Mouse (Mus musculus) embryonic facial prominence, embryonic 14.5 days (tissue): ENCODE measurements at regions not wholly inside any gene's neighbourhood (a gene's known extent, or its start where the extent isn't known, plus 50 kb on each side); places are given as distances from the start of the nearest gene placed in this dataset.
A peak's percentile ranks its signal among the peaks of the same experiment; 100 is the strongest.

Source experiments
- ATAC-seq: fragments of 200-750 bp; cut with Nextera tagmentation; 2 replicates; pipeline ENCODE4 v1.8.0; 2017; ENCODE audit warnings: low read depth, moderate number of reproducible peaks, moderate TSS enrichment
- DNase-seq: peaks from one replicate; pipeline ENCODE4 v3.0.0-alpha.2; 2015; ENCODE audit warnings: low spot score
- H3K27ac ChIP-seq: fragments of 300-500 bp; sonication (generic); replicated peaks from 2 replicates; pipeline ENCODE4 v1.5.1; 2014; ENCODE audit warnings: low read depth, mild to moderate bottlenecking, low read length, moderate library complexity
- H3K27me3 ChIP-seq: fragments of 300-500 bp; sonication (generic); replicated peaks from 2 replicates; pipeline ENCODE4 v1.6.1; 2014; ENCODE audit warnings: low read length; ENCODE audit not compliant: control insufficient read depth, insufficient read depth
- H3K36me3 ChIP-seq: fragments of 300-500 bp; sonication (generic); 2 replicates; pipeline ENCODE4 v1.6.1; 2014; ENCODE audit warnings: low read length, mixed read lengths; ENCODE audit not compliant: control insufficient read depth, insufficient read depth
- H3K4me1 ChIP-seq: fragments of 300-500 bp; sonication (generic); 2 replicates; pipeline ENCODE4 v1.6.1; 2014; ENCODE audit warnings: antibody characterized with exemption, low read length; ENCODE audit not compliant: control insufficient read depth, insufficient read depth
- H3K4me2 ChIP-seq: fragments of 300-500 bp; sonication (generic); 2 replicates; pipeline ENCODE4 v1.6.1; 2014; ENCODE audit warnings: low read depth, mild to moderate bottlenecking, low read length, moderate library complexity, mixed read lengths
- H3K4me3 ChIP-seq: fragments of 300-500 bp; sonication (generic); 2 replicates; pipeline ENCODE4 v1.5.1; 2014; ENCODE audit warnings: low read depth, mild to moderate bottlenecking, low read length
- H3K9ac ChIP-seq: fragments of 300-500 bp; sonication (generic); 2 replicates; pipeline ENCODE4 v1.6.1; 2014; ENCODE audit warnings: low read depth, mild to moderate bottlenecking, low read length, moderate library complexity, mixed read lengths
- H3K9me3 ChIP-seq: fragments of 300-500 bp; sonication (generic); 2 replicates; pipeline ENCODE4 v1.6.1; 2016; ENCODE audit warnings: low read length; ENCODE audit not compliant: control insufficient read depth
- WGBS: fragments of 180-500 bp; shearing (Covaris S2); extraction: QIAGEN DNeasy Blood & Tissue Kit; methylation state at CpG from one replicate; pipeline ENCODE4 v1.1.7; 2014; 5-methylcytosine and 5-hydroxymethylcytosine counted together

- no peaks in the 10 kb centered on the region for H3K27me3 ChIP-seq
- no peaks in the 10 kb centered on the region for H3K4me1 ChIP-seq
- no peak overlapping the region for H3K27ac ChIP-seq
- no peak overlapping the region for H3K4me2 ChIP-seq
- H3K9ac ChIP-seq: no peak overlapping the region
- no peaks in the 10 kb centered on the region for H3K36me3 ChIP-seq
- no peak overlapping the region for H3K4me3 ChIP-seq
- ATAC-seq: no peak
- WGBS: 41% methylated on average over 7 of the region's 7 CpGs
- no peaks in the 10 kb centered on the region for H3K9me3 ChIP-seq
- DNase-seq: peak; percentile 50
Measured at GRCm38 (mm10) chr5:91198620-91199019, 59.2 kb downstream of the Areg start.

GRCm38 (mm10) chr5:91200448-91200847, 61.0 kb downstream of the Areg start:
- Histone ChIP-seq H3K4me3 (no peak overlapping the region), H3K4me2 (no peak overlapping the region), H3K4me1 (no peaks in the 10 kb centered on the region), H3K27ac (no peak overlapping the region), H3K9ac (no peak overlapping the region), H3K9me3 (no peaks in the 10 kb centered on the region), H3K27me3 (no peaks in the 10 kb centered on the region), H3K36me3 (no peaks in the 10 kb centered on the region)
- DNase-seq: no peak
- WGBS: 64% methylated on average over 5 of the region's 5 CpGs
- no peak for ATAC-seq

GRCm38 (mm10) chr5:91204225-91205005, 65.0 kb downstream of the Areg start:
- no peak for DNase-seq
- no peaks in the 10 kb centered on the region for H3K27me3 ChIP-seq
- H3K4me1 ChIP-seq: no peaks in the 10 kb centered on the region
- H3K9ac ChIP-seq: no peak overlapping the region
- H3K9me3 ChIP-seq: no peaks in the 10 kb centered on the region
- ATAC-seq: no peak
- H3K27ac ChIP-seq: no peak overlapping the region
- H3K4me3 ChIP-seq: no peak overlapping the region
- WGBS: 83% methylated on average over 13 of the region's 13 CpGs
- H3K4me2 ChIP-seq: no peak overlapping the region
- no peaks in the 10 kb centered on the region for H3K36me3 ChIP-seq

- no peak for ATAC-seq
- no peak overlapping the region for H3K27ac ChIP-seq
- DNase-seq: no peak
Measured at GRCm38 (mm10) chr5:91205350-91205880, 66.0 kb downstream of the Areg start.

GRCm38 (mm10) chr5:91206569-91207490, 67.4 kb downstream of the Areg start:
- Histone ChIP-seq H3K27me3 (no peaks in the 10 kb centered on the region), H3K4me2 (no peak overlapping the region), H3K9ac (no peak overlapping the region), H3K27ac (no peak overlapping the region), H3K4me1 (no peaks in the 10 kb centered on the region), H3K4me3 (no peak overlapping the region), H3K9me3 (no peaks in the 10 kb centered on the region), H3K36me3 (no peaks in the 10 kb centered on the region)
- peak; percentile 1 for DNase-seq
- no peak for ATAC-seq
- WGBS: 73% methylated on average over 9 of the region's 9 CpGs

More at GRCm38 (mm10) chr5:91205350-91205880, 66.0 kb downstream of the Areg start:
- no peak overlapping the region for H3K4me3 ChIP-seq
- no peaks in the 10 kb centered on the region for H3K9me3 ChIP-seq
- 84% methylated on average over 3 of the region's 3 CpGs for WGBS
- H3K9ac ChIP-seq: no peak overlapping the region
- no peaks in the 10 kb centered on the region for H3K36me3 ChIP-seq
- no peak overlapping the region for H3K4me2 ChIP-seq
- H3K27me3 ChIP-seq: no peaks in the 10 kb centered on the region
- no peaks in the 10 kb centered on the region for H3K4me1 ChIP-seq

GRCm38 (mm10) chr5:91220174-91220573, 80.8 kb downstream of the Areg start:
- H3K4me3 ChIP-seq: no peak overlapping the region
- H3K4me1 ChIP-seq: no peaks in the 10 kb centered on the region
- no peak overlapping the region for H3K27ac ChIP-seq
- DNase-seq (no peak), ATAC-seq (no peak)
- no peak overlapping the region for H3K9ac ChIP-seq
- no peaks in the 10 kb centered on the region for H3K9me3 ChIP-seq
- H3K4me2 ChIP-seq: no peak overlapping the region
- 83% methylated on average over 4 of the region's 4 CpGs for WGBS
- H3K27me3 ChIP-seq: no peaks in the 10 kb centered on the region
- no peaks in the 10 kb centered on the region for H3K36me3 ChIP-seq

- peak; percentile 11 for DNase-seq
- Histone ChIP-seq H3K4me2 (no peak overlapping the region), H3K36me3 (no peaks in the 10 kb centered on the region), H3K4me1 (no peaks in the 10 kb centered on the region), H3K27ac (no peak overlapping the region), H3K9me3 (no peaks in the 10 kb centered on the region), H3K4me3 (no peak overlapping the region), H3K9ac (no peak overlapping the region), H3K27me3 (no peaks in the 10 kb centered on the region)
- no peak for ATAC-seq
- 63% methylated on average over 4 of the region's 4 CpGs for WGBS
Measured at GRCm38 (mm10) chr5:91241656-91242055, 102.3 kb downstream of the Areg start.

- Histone ChIP-seq H3K9me3 (no peaks in the 10 kb centered on the region), H3K4me3 (no peak overlapping the region), H3K36me3 (no peaks in the 10 kb centered on the region), H3K4me1 (no peaks in the 10 kb centered on the region), H3K9ac (no peak overlapping the region), H3K27ac (no peak overlapping the region), H3K4me2 (no peak overlapping the region), H3K27me3 (no peaks in the 10 kb centered on the region)
- ATAC-seq: no peak
- no peak for DNase-seq
- 85% methylated on average over 5 of the region's 5 CpGs for WGBS
Measured at GRCm38 (mm10) chr5:91247444-91247843, 108.0 kb downstream of the Areg start.
